Mouse (Mus musculus): Measurements from ENCODE around the gene Wdr59.

The Wdr59 gene

GRCm38 (mm10) chr8:111493176-111493575 lies 28.7 kb downstream of the Wdr59 start:
- DNase-seq (ENCODE audit: low read depth, low spot score) = no peak

- DNase-seq (ENCODE audit: low read depth, low spot score) = no peak
Observed at GRCm38 (mm10) chr8:111492508-111492907, 29.4 kb downstream of the Wdr59 start.

- no peak for DNase-seq (ENCODE audit: low read depth, low spot score)
Observed at GRCm38 (mm10) chr8:111491191-111491590, 30.7 kb downstream of the Wdr59 start.

- DNase-seq (ENCODE audit: low read depth, low spot score) = peak; percentile 9
Observed at GRCm38 (mm10) chr8:111490034-111490591, 31.8 kb downstream of the Wdr59 start.

GRCm38 (mm10) chr8:111480691-111481090 lies 41.2 kb downstream of the Wdr59 start:
- no peak for DNase-seq (ENCODE audit: low read depth, low spot score)

- no peak for DNase-seq (ENCODE audit: low read depth, low spot score)
Observed at GRCm38 (mm10) chr8:111477761-111478465, 44.0 kb downstream of the Wdr59 start.

GRCm38 (mm10) chr8:111471526-111472081 lies 50.3 kb downstream of the Wdr59 start:
- DNase-seq (ENCODE audit: low read depth, low spot score) = no peak

- DNase-seq (ENCODE audit: low read depth, low spot score) = no peak
Observed at GRCm38 (mm10) chr8:111469013-111469412, 52.9 kb downstream of the Wdr59 start.

- DNase-seq (ENCODE audit: low read depth, low spot score) = no peak
Observed at GRCm38 (mm10) chr8:111465341-111465740, 56.6 kb downstream of the Wdr59 start.

GRCm38 (mm10) chr8:111464526-111464925 lies 57.4 kb downstream of the Wdr59 start:
- DNase-seq (ENCODE audit: low read depth, low spot score) = no peak

- no peak for DNase-seq (ENCODE audit: low read depth, low spot score)
Observed at GRCm38 (mm10) chr8:111449671-111450070, 72.2 kb downstream of the Wdr59 start.

GRCm38 (mm10) chr8:111445960-111446660 lies 75.8 kb downstream of the Wdr59 start:
- DNase-seq (ENCODE audit: low read depth, low spot score) = peak; percentile 70

GRCm38 (mm10) chr8:111445558-111445957 lies 76.3 kb downstream of the Wdr59 start:
- no peak for DNase-seq (ENCODE audit: low read depth, low spot score)

GRCm38 (mm10) chr8:111444245-111444644 lies 77.6 kb downstream of the Wdr59 start:
- no peak for DNase-seq (ENCODE audit: low read depth, low spot score)

- DNase-seq (ENCODE audit: low read depth, low spot score) = peak; percentile 89
Observed at GRCm38 (mm10) chr8:111439189-111439588, 82.7 kb downstream of the Wdr59 start.

- no peak for DNase-seq (ENCODE audit: low read depth, low spot score)
Observed at GRCm38 (mm10) chr8:111435071-111435828, 86.6 kb downstream of the Wdr59 start.

GRCm38 (mm10) chr8:111424646-111425045 lies 97.2 kb downstream of the Wdr59 start:
- DNase-seq (ENCODE audit: low read depth, low spot score) = no peak

- DNase-seq (ENCODE audit: low read depth, low spot score) = no peak
Observed at GRCm38 (mm10) chr8:111424181-111424580, 97.7 kb downstream of the Wdr59 start.

- DNase-seq (ENCODE audit: low read depth, low spot score) = no peak
Observed at GRCm38 (mm10) chr8:111422614-111423013, 99.3 kb downstream of the Wdr59 start.

GRCm38 (mm10) chr8:111419171-111419570 lies 102.7 kb downstream of the Wdr59 start:
- DNase-seq (ENCODE audit: low read depth, low spot score) = no peak

- DNase-seq (ENCODE audit: low read depth, low spot score) = peak; percentile 55
Observed at GRCm38 (mm10) chr8:111418601-111419000, 103.3 kb downstream of the Wdr59 start.

GRCm38 (mm10) chr8:111417222-111417621 lies 104.7 kb downstream of the Wdr59 start:
- no peak for DNase-seq (ENCODE audit: low read depth, low spot score)
